Mouse (Mus musculus) ES-Bruce4 (cell line): Measurements from ENCODE around the gene Stfa2.
"Not testable (repeated sequence)": the region's sequence is repeated elsewhere in the genome, so short reads cannot be mapped to it uniquely, and the experiment has no call there.

Experiments
- CTCF ChIP-seq: IDR thresholded peaks from one replicate; pipeline ENCODE4 v1.8.1; 2011; ENCODE audit warnings: low read depth, low read length
- POLR2A ChIP-seq: IDR thresholded peaks from one replicate; pipeline ENCODE4 v1.8.1; 2011; ENCODE audit warnings: low read length; ENCODE audit not compliant: insufficient read depth

- not testable (repeated sequence) for TF ChIP-seq POLR2A, CTCF
Measured at GRCm38 (mm10) chr16:36367648-36368047, 40.6 kb downstream of the Stfa2 start, which contains the start of gene BC100530.
